Mouse (Mus musculus) CH12.LX (cell line): Measurements from ENCODE around the gene Lbhd1. TPM values are rescaled to one million over a fixed set of nuclear protein-coding genes. Genes with fewer than 3 reads are reported as not detected.

ENCODE experiments used
- DNase-seq: peaks from one replicate; pipeline ENCODE4 v3.0.0-alpha.2; 2013; ENCODE audit errors: extremely low read depth
- H3K27ac ChIP-seq: 2 replicates; pipeline ENCODE4 v1.5.1; 2012; ENCODE audit warnings: low read depth, mild to moderate bottlenecking, control low read depth, moderate library complexity; ENCODE audit not compliant: insufficient read depth
- H3K27me3 ChIP-seq: replicated peaks from 2 replicates; pipeline ENCODE3; 2012; ENCODE audit warnings: inconsistent platforms
- H3K36me3 ChIP-seq, 2 experiments: replicated peaks in 1 of 2; 2 replicates each; pipeline versions ENCODE3 to v1.6.1; 2012; ENCODE audit warnings: inconsistent platforms in 1 of 2, low read length in 1 of 2, mild to moderate bottlenecking in 1 of 2, mixed read lengths in 1 of 2, moderate library complexity in 1 of 2; ENCODE audit not compliant: control insufficient read depth in 1 of 2, insufficient read depth in 1 of 2
- H3K4me1 ChIP-seq, 2 experiments: 2 replicates each; pipeline ENCODE4 v1.6.1; 2012; ENCODE audit warnings: inconsistent platforms in 1 of 2, moderate library complexity in 1 of 2; ENCODE audit not compliant: insufficient read depth in 2 of 2, control insufficient read depth in 1 of 2
- H3K4me2 ChIP-seq: 2 replicates; pipeline ENCODE4 v1.6.1; 2012; ENCODE audit warnings: low read depth, mild to moderate bottlenecking, control low read depth; ENCODE audit not compliant: poor library complexity, insufficient read depth, severe bottlenecking
- H3K4me3 ChIP-seq, 3 experiments: fragments of 150-350 bp in 1 of 3; sonication (generic) in 1 of 3; replicated peaks in 1 of 3; 2 replicates each; pipeline versions ENCODE3 to v1.5.1; 2011 to 2012; ENCODE audit warnings: low read depth in 2 of 3, low read length in 2 of 3, mild to moderate bottlenecking in 2 of 3, moderate library complexity in 2 of 3, control low read depth in 1 of 3, improper control_type of control experiment in 1 of 3, inconsistent platforms in 1 of 3, mixed read lengths in 1 of 3; ENCODE audit not compliant: poor library complexity in 1 of 3
- H3K79me2 ChIP-seq: replicated peaks from 2 replicates; pipeline ENCODE4 v1.6.1; 2012; ENCODE audit warnings: mild to moderate bottlenecking, moderate library complexity; ENCODE audit not compliant: control insufficient read depth, poor library complexity, insufficient read depth, severe bottlenecking; ENCODE audit errors: extremely low read depth
- H3K9ac ChIP-seq: 2 replicates; pipeline ENCODE4 v1.6.1; 2012; ENCODE audit warnings: low read depth, mild to moderate bottlenecking, control low read depth, moderate library complexity; ENCODE audit not compliant: insufficient read depth
- H3K9me3 ChIP-seq: replicated peaks from 2 replicates; pipeline ENCODE3; 2012; ENCODE audit warnings: low read length, inconsistent platforms, mixed read lengths
- E2F4 ChIP-seq: IDR thresholded peaks from 2 replicates; pipeline ENCODE4 v1.6.1; 2011; ENCODE audit warnings: low read depth, low read length, improper control_type of control experiment; ENCODE audit not compliant: insufficient replicate concordance
- GABPA ChIP-seq: IDR thresholded peaks from 2 replicates; pipeline ENCODE4 v1.6.1; 2012; ENCODE audit warnings: low read depth, low read length, improper control_type of control experiment, inconsistent platforms; ENCODE audit not compliant: insufficient replicate concordance
- HCFC1 ChIP-seq: IDR thresholded peaks from 2 replicates; pipeline ENCODE4 v1.6.1; 2012; ENCODE audit warnings: low read depth, mild to moderate bottlenecking, inconsistent platforms, low read length, improper control_type of control experiment
- JUN ChIP-seq: IDR thresholded peaks from 2 replicates; pipeline ENCODE4 v1.6.1; 2011; ENCODE audit warnings: low read depth, mild to moderate bottlenecking, low read length, improper control_type of control experiment, moderate library complexity; ENCODE audit not compliant: insufficient read depth
- KAT2A ChIP-seq: IDR thresholded peaks from 2 replicates; pipeline ENCODE4 v1.6.1; 2012; ENCODE audit warnings: low read length, improper control_type of control experiment, inconsistent platforms; ENCODE audit not compliant: insufficient replicate concordance
- MAX ChIP-seq: IDR thresholded peaks from 2 replicates; pipeline ENCODE4 v1.6.1; 2011; ENCODE audit warnings: low read length, improper control_type of control experiment
- MAZ ChIP-seq: IDR thresholded peaks from 2 replicates; pipeline ENCODE4 v1.6.1; 2012; ENCODE audit warnings: low read depth, mild to moderate bottlenecking, inconsistent platforms, low read length, improper control_type of control experiment, moderate library complexity
- MXI1 ChIP-seq: IDR thresholded peaks from 2 replicates; pipeline ENCODE4 v1.6.1; 2011; ENCODE audit warnings: mild to moderate bottlenecking, low read depth, low read length, improper control_type of control experiment
- NRF1 ChIP-seq: IDR thresholded peaks from 2 replicates; pipeline ENCODE4 v1.6.1; 2014; ENCODE audit warnings: low read depth, mild to moderate bottlenecking, inconsistent platforms, low read length, improper control_type of control experiment, moderate library complexity
- PAX5 ChIP-seq: IDR thresholded peaks from 2 replicates; pipeline ENCODE4 v1.6.1; 2012; ENCODE audit warnings: low read length, inconsistent platforms, mixed read lengths
- RAD21 ChIP-seq: IDR thresholded peaks from 2 replicates; pipeline ENCODE4 v1.6.1; 2011; ENCODE audit warnings: low read depth, mild to moderate bottlenecking, low read length, improper control_type of control experiment, moderate library complexity
- RCOR1 ChIP-seq: conservative IDR thresholded peaks from 2 replicates; pipeline ENCODE4 v1.6.1; 2012; ENCODE audit warnings: low read depth, mild to moderate bottlenecking, inconsistent platforms, low read length, improper control_type of control experiment
- SMC3 ChIP-seq: IDR thresholded peaks from 2 replicates; pipeline ENCODE4 v1.6.1; 2011; ENCODE audit warnings: low read depth, low read length, improper control_type of control experiment
- TBP ChIP-seq: conservative IDR thresholded peaks from 2 replicates; pipeline ENCODE4 v1.6.1; 2011; ENCODE audit warnings: low read depth, low read length, improper control_type of control experiment
- ZC3H11A ChIP-seq: IDR thresholded peaks from 2 replicates; pipeline ENCODE4 v1.6.1; 2012; ENCODE audit warnings: low read depth, mild to moderate bottlenecking, inconsistent platforms, low read length, improper control_type of control experiment
- ZKSCAN1 ChIP-seq: IDR thresholded peaks from 2 replicates; pipeline ENCODE4 v1.6.1; 2012; ENCODE audit warnings: low read depth, inconsistent platforms, low read length, improper control_type of control experiment, borderline replicate concordance
- ZMIZ1 ChIP-seq: IDR thresholded peaks from 2 replicates; pipeline ENCODE4 v1.6.1; 2012; ENCODE audit warnings: low read depth, mild to moderate bottlenecking, inconsistent platforms, low read length, improper control_type of control experiment
- ZNF384 ChIP-seq: IDR thresholded peaks from 2 replicates; pipeline ENCODE4 v1.6.1; 2012; ENCODE audit warnings: low read depth, low read length, improper control_type of control experiment, inconsistent platforms
- dilution Hi-C: fragments of 300-500 bp; cut with MboI; formaldehyde crosslinking; loops from 2 replicates; pipeline ENCODE4 v1.14.3; 2020; ENCODE audit warnings: low sequenced_read_pairs; ENCODE audit not compliant: extremely low pct_unique_long_range_greater_than_20kb, extremely low pct_ligation_motif_present
- in situ Hi-C: fragments of 300-500 bp; cut with MboI; formaldehyde crosslinking; loops from 3 replicates; pipeline ENCODE4 v1.14.3; 2019; ENCODE audit warnings: low sequenced_read_pairs, low pct_ligation_motif_present, low pct_unique_long_range_greater_than_20kb, mixed read lengths
- polyA plus RNA-seq: library from polyadenylated mRNA; unstranded; fragments of >175 nt; gene quantifications from 2 replicates; pipeline ENCODE4 v1.2.1, GENCODE M21; 2012; ENCODE audit warnings: low read depth; ENCODE audit not compliant: insufficient read length
- total RNA-seq, 2 experiments: library from RNA; depleted of rRNA; stranded (reverse); fragments of 300-350 nt in 1 of 2; fragments of >200 nt in 1 of 2; gene quantifications; 2 replicates each; pipeline ENCODE4 v1.2.3; 2012 to 2014

The Lbhd1 gene
- total and polyA plus RNA-seq, 3 experiments: 7.5 to 50.4 (median 15.6) TPM

- Histone ChIP-seq H3K4me2 (no peak overlapping the region), H3K9ac (no peak overlapping the region), H3K27me3 (no peaks in the 10 kb centered on the region), H3K27ac (no peak overlapping the region), H3K4me1 (peaks cover 12 to 43% of the 10 kb centered on the region in 2 experiments; a peak in 3 of 4 replicates), H3K4me3 (no peak overlapping the region), H3K9me3 (no peaks in the 10 kb centered on the region), H3K79me2 (peaks cover 12% of the 10 kb centered on the region), H3K36me3 (peaks cover 29 to 67% of the 10 kb centered on the region in 2 experiments)
- no peak for DNase-seq
- no peak for TF ChIP-seq NRF1
- no peak for TF ChIP-seq HCFC1
- no peak for TF ChIP-seq TBP
- TF ChIP-seq PAX5: no peak
- TF ChIP-seq ZMIZ1: no peak
- TF ChIP-seq RCOR1: no peak
- no peak for TF ChIP-seq SMC3
- TF ChIP-seq MAZ: no peak
- no peak for TF ChIP-seq KAT2A
- TF ChIP-seq ZKSCAN1: no peak
- TF ChIP-seq MXI1: no peak
- TF ChIP-seq JUN: no peak
- TF ChIP-seq ZNF384: no peak
- no peak for TF ChIP-seq ZC3H11A
- no peak for TF ChIP-seq GABPA
- TF ChIP-seq RAD21: no peak
- TF ChIP-seq E2F4: no peak
- in situ Hi-C loops (no loop called here), dilution Hi-C loops (no loop called here)
These were observed 43.2 kb downstream of the Lbhd1 start for GRCm38 (mm10) chr19:8926766-8927165.

GRCm38 (mm10) chr19:8927891-8928525, 44.5 kb downstream of the Lbhd1 start:
- in situ Hi-C loops (no loop called here), dilution Hi-C loops (no loop called here)
- Histone ChIP-seq H3K79me2 (peaks cover 6% of the 10 kb centered on the region), H3K9me3 (no peaks in the 10 kb centered on the region), H3K4me2 (no peak overlapping the region), H3K36me3 (peaks cover 30 to 68% of the 10 kb centered on the region in 2 experiments), H3K4me1 (peaks cover 12 to 32% of the 10 kb centered on the region in 2 experiments; a peak in 3 of 4 replicates), H3K27ac (no peak overlapping the region; the same call in 1 of the 2 replicates), H3K4me3 (no peak overlapping the region), H3K27me3 (no peaks in the 10 kb centered on the region), H3K9ac (no peak overlapping the region)
- no peak for DNase-seq
- TF ChIP-seq MAZ (no peak), MAX (no peak)
